Mouse (Mus musculus) ovary, adult 10 weeks (tissue): ENCODE results near the gene Zc3h4. TPM values are rescaled to one million over a fixed set of nuclear protein-coding genes. Genes with fewer than 3 reads are reported as not detected.

Experiments used
- polyA plus RNA-seq: library from polyadenylated mRNA; stranded (reverse); fragments of 350-450 nt; fragmentation: Illumina TruSeq; extraction: RNeasy Lipid Tissue Mini Kit (QIAGEN cat#74804); gene quantifications from one replicate; pipeline ENCODE4 v1.2.3, GENCODE M21; 2014

The Zc3h4 gene
- polyA plus RNA-seq = 6.2 TPM

DNA sequence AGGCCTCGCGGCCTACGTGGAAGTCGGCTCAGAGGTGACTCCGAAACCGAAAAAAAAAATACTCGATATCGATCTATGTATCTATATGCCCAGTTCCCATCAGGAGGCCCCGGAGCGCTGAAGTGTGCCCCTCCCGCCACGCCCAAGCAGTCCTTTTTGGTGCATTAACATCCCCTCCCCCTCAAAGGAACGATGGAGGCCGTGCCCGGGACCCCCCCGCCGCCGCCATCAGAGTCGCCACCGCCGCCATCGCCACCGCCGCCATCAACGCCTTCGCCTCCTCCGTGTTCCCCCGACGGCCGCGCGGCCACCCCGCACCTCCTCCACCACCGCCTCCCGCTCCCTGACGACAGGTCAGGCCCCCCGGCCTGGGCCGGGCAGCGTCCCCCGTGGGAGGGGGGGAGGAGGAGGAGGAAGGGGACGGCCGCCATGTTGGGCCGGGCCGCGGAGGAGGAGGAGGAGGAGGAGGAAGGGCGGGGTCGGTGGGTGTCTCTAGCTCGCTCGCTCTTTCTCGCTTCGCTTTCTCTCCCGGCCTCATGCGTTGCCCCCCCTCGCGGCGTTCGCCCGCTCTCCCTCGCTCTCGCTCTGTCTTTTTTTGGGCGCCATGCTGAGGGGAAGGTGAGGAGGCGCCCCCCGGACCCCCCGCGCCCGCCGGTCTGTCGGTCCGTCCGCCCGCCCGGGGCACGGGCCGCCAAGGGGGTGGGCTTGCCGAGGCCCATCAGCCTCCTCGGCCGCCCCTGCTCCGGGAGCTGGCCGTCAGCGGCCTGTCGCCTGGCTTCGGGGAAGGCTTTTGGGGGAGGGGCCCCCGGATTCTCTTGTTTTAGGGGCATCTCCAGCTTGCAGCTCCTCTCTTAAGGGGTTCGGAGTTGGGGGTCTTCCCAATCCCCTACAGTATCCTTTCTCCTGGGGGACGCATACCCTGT lies at the start of gene Zc3h4:
Zc3h4 (plus strand) TSS at position 222 of the 923 bp plus-strand sequence.

DNA sequence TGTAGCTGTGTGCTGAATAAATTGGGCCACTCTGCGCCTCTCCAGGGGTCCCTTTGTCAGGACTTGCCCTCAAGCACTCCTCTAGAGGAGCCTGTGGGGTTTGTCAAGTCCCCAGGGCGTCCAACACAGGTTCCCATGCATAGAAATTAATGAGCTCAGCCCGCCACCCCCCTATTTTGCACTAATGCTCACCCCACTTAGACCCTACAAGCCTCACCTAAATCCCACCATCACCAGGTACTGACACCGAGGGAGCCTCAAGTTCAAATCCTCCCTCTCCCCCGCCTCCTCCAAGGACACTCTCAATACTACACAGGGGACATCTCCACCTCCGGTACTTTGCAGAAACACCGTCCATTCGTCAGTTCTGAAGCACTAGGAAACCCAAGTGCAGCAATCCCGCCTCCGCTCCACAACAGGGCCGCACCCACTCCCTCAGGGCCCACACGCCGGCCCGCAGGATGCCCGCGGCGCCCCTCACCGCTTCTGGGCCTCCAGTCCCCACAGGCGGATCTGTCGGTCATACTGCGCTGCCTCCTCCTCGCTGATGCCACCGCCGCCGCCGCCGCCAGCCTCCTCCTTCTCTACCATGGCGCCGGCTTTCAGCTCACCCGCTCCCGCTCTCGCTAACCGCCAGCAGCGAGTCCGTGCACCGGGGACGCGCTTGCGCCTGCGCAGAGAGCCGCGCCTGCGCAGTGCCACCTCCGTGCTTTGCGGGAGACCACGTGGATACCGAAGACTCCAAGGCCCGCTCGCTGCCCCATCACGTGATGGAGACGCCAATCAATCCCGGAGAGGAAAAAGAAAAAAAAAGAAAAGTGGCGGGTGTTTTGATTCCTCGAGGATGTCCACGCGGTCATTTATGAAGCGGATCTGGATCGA lies 13.3 kb upstream of the Zc3h4 start, which contains the start of gene Sae1:
Sae1 (minus strand) TSS at position 647 of the 882 bp plus-strand sequence.

DNA sequence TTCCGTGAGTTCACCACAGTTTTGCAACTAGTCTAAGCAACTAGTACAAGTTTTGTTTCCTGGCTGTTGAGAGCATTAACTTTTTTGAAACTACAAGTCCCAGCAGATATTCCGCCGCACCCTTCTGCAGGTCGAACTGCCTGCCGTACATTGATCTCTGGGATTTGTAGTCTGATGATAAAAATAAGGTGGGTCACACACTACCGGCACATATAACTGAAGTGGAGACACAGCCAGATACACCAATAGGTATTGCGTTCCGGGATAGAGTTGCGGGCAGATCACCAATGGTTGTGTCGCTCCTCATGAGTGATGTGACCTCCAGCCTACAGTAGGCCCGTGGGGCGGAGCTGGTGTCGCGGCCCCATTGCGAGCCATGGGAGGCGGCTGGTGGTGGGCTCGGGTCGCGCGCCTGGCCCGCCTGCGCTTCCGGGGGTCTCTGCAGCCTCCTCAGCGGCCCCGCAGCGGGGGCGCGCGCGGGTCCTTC lies 51.9 kb downstream of the Zc3h4 start, which contains the start of gene Tmem160:
Tmem160 (plus strand) TSS at position 193 of the 487 bp plus-strand sequence.

GRCm38 (mm10) chr7:16477628-16478027 lies 76.9 kb downstream of the Zc3h4 start, which contains the start of gene Npas1:
Gene Npas1 (minus strand): TSS chr7:16477728.

Other genes with a start within 250 kb of the Zc3h4 start
- gene Meis3, start 225.8 kb upstream of the Zc3h4 start, polyA plus RNA-seq = not detected
- gene Dhx34, start 178.9 kb upstream of the Zc3h4 start, polyA plus RNA-seq = 0.23 TPM
- 0.46 TPM for gene C5ar2, start 156.8 kb upstream of the Zc3h4 start, polyA plus RNA-seq
- 4.9 TPM for gene C5ar1, start 141.4 kb upstream of the Zc3h4 start, polyA plus RNA-seq
- 2.3 TPM for gene Inafm1, start 127.3 kb upstream of the Zc3h4 start, polyA plus RNA-seq
- gene Ccdc9, start 114.1 kb upstream of the Zc3h4 start, polyA plus RNA-seq = 15.1 TPM
- not detected for gene Bbc3, start 92.5 kb upstream of the Zc3h4 start, polyA plus RNA-seq
- 78.9 TPM for gene Sae1, start 13.1 kb upstream of the Zc3h4 start, polyA plus RNA-seq
- not detected for gene Tmem160, start 51.9 kb downstream of the Zc3h4 start, polyA plus RNA-seq
- not detected for gene Npas1, start 76.8 kb downstream of the Zc3h4 start, polyA plus RNA-seq
- gene Arhgap35, start 214.1 kb downstream of the Zc3h4 start, polyA plus RNA-seq = 62.3 TPM